In the genomic region with DNA sequence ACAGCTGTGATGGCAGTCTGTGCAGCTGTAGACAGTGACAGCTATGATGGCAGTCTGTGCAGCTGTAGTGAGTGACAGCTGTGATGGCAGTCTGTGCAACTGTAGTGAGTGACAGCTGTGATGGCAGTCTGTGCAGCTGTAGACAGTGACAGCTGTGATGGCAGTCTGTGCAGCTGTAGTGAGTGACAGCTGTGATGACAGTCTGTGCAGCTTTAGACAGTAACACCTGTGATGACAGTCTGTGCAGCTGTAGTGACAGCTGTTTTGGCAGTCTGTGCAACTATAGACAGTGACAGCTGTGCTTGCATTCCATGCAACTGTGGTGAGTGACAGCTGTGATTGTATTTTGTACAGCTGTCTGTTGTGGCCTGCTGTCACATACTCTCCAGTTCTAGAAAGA, we compare ENCODE assay signal across 33 mouse cellular contexts. TPM values are rescaled to one million over a fixed set of nuclear protein-coding genes. Genes with fewer than 3 reads are reported as not detected.
A peak's percentile ranks its signal among the peaks of the same experiment; 100 is the strongest.
DNase-seq lines count a peak whose midpoint lies in the region; ATAC-seq lines count a peak whose summit lies in the region.
"Had no signal": no experiment of that assay in that cellular context is flagged by ENCODE, and none has a peak within 500 bp of the region (broad histone marks: within the 10 kb centered on the region; RNA-seq: fewer than 3 reads in every experiment).

No protein-coding gene starts in this region.

- no peak for ATAC-seq in hindbrain, embryonic 11.5 days (ENCODE audit: low FRiP score)
- ATAC-seq in hindbrain, embryonic 12.5 days (ENCODE audit: low FRiP score) = no peak
- no peak for ATAC-seq in midbrain, embryonic 14.5 days (ENCODE audit: low FRiP score, low TSS enrichment)
- ATAC-seq in midbrain, embryonic 11.5 days (ENCODE audit: low FRiP score) = no peak
- ATAC-seq: activated CD4-positive, CD25-positive, alpha-beta regulatory T cell, adult 4 months; forebrain, embryonic 15.5 days; hindbrain, postnatal 0 days; intestine, embryonic 15.5 days; midbrain, embryonic 15.5 days had no signal

- H3K27me3 ChIP-seq in hindbrain, embryonic 11.5 days (ENCODE audit: control insufficient read depth, insufficient read depth, low read length) = no peaks in the 10 kb centered on the region
- no peaks in the 10 kb centered on the region for H3K27me3 ChIP-seq in hindbrain, embryonic 12.5 days
- H3K27me3 ChIP-seq in midbrain, embryonic 14.5 days (ENCODE audit: control insufficient read depth, insufficient read depth, low read length) = no peaks in the 10 kb centered on the region
- no peaks in the 10 kb centered on the region for H3K27me3 ChIP-seq in midbrain, embryonic 11.5 days (ENCODE audit: control insufficient read depth, insufficient read depth, low read length)
- H3K27me3 ChIP-seq: embryonic facial prominence, embryonic 12.5 days; forebrain, embryonic 15.5 days; intestine, embryonic 15.5 days; limb, embryonic 12.5 days; liver, embryonic 15.5 days; lung, embryonic 15.5 days; midbrain, embryonic 15.5 days; neural tube, embryonic 12.5 days had no signal

- no peak overlapping the region for H3K4me3 ChIP-seq in hindbrain, embryonic 11.5 days (ENCODE audit: low read depth, low read length)
- no peak overlapping the region for H3K4me3 ChIP-seq in hindbrain, embryonic 12.5 days
- H3K4me3 ChIP-seq in midbrain, embryonic 14.5 days (replicated peaks; ENCODE audit: low read depth, low read length) = no peak overlapping the region
- H3K4me3 ChIP-seq in midbrain, embryonic 11.5 days (ENCODE audit: low read depth, low read length) = no peak overlapping the region
- H3K4me3 ChIP-seq: embryonic facial prominence, embryonic 12.5 days; forebrain, embryonic 15.5 days; gastrocnemius, adult 2 months; hindbrain, embryonic 10.5 days; intestine, embryonic 15.5 days; layer of hippocampus, adult 2 months; left cerebral cortex, adult 2 months; limb, embryonic 12.5 days; liver, embryonic 15.5 days; lung, embryonic 15.5 days; midbrain, embryonic 15.5 days; neural tube, embryonic 12.5 days had no signal

- H3K9ac ChIP-seq in hindbrain, embryonic 11.5 days (ENCODE audit: low read depth, low read length) = no peak overlapping the region
- H3K9ac ChIP-seq in hindbrain, embryonic 12.5 days = no peak overlapping the region
- no peak overlapping the region for H3K9ac ChIP-seq in midbrain, embryonic 14.5 days (replicated peaks; ENCODE audit: low read length)
- H3K9ac ChIP-seq in midbrain, embryonic 11.5 days (ENCODE audit: low read length) = no peak overlapping the region
- H3K9ac ChIP-seq: embryonic facial prominence, embryonic 12.5 days; forebrain, embryonic 15.5 days; intestine, embryonic 15.5 days; limb, embryonic 12.5 days; liver, embryonic 15.5 days; lung, embryonic 15.5 days; midbrain, embryonic 15.5 days; neural tube, embryonic 12.5 days had no signal

- H3K9me3 ChIP-seq in hindbrain, embryonic 11.5 days (ENCODE audit: control insufficient read depth, low read length) = no peaks in the 10 kb centered on the region
- no peaks in the 10 kb centered on the region for H3K9me3 ChIP-seq in hindbrain, embryonic 12.5 days (replicated peaks)
- no peaks in the 10 kb centered on the region for H3K9me3 ChIP-seq in midbrain, embryonic 14.5 days (ENCODE audit: control insufficient read depth, low read length)
- no peaks in the 10 kb centered on the region for H3K9me3 ChIP-seq in midbrain, embryonic 11.5 days (ENCODE audit: control insufficient read depth, low read length)
- H3K9me3 ChIP-seq: embryonic facial prominence, embryonic 12.5 days; forebrain, embryonic 15.5 days; hindbrain, embryonic 10.5 days; intestine, embryonic 15.5 days; limb, embryonic 12.5 days; liver, embryonic 15.5 days; lung, embryonic 15.5 days; midbrain, embryonic 15.5 days; neural tube, embryonic 12.5 days had no signal

- no peaks in the 10 kb centered on the region for H3K4me1 ChIP-seq in hindbrain, embryonic 11.5 days (replicated peaks; ENCODE audit: control insufficient read depth, insufficient read depth, low read length)
- H3K4me1 ChIP-seq in hindbrain, embryonic 12.5 days = no peaks in the 10 kb centered on the region
- no peaks in the 10 kb centered on the region for H3K4me1 ChIP-seq in midbrain, embryonic 14.5 days (ENCODE audit: control insufficient read depth, insufficient read depth, low read length)
- no peaks in the 10 kb centered on the region for H3K4me1 ChIP-seq in midbrain, embryonic 11.5 days (ENCODE audit: control insufficient read depth, insufficient read depth, low read length)
- H3K4me1 ChIP-seq: embryonic facial prominence, embryonic 12.5 days; forebrain, embryonic 15.5 days; hindbrain, embryonic 10.5 days; intestine, embryonic 15.5 days; limb, embryonic 12.5 days; liver, embryonic 15.5 days; lung, embryonic 15.5 days; midbrain, embryonic 15.5 days; neural tube, embryonic 12.5 days had no signal

- no peaks in the 10 kb centered on the region for H3K36me3 ChIP-seq in hindbrain, embryonic 11.5 days (ENCODE audit: control insufficient read depth, insufficient read depth, low read length)
- H3K36me3 ChIP-seq in hindbrain, embryonic 12.5 days = no peaks in the 10 kb centered on the region
- H3K36me3 ChIP-seq in midbrain, embryonic 14.5 days (ENCODE audit: control insufficient read depth, insufficient read depth, low read length) = no peaks in the 10 kb centered on the region
- H3K36me3 ChIP-seq in midbrain, embryonic 11.5 days (ENCODE audit: control insufficient read depth, insufficient read depth, low read length) = no peaks in the 10 kb centered on the region
- H3K36me3 ChIP-seq: embryonic facial prominence, embryonic 12.5 days; forebrain, embryonic 15.5 days; hindbrain, embryonic 10.5 days; intestine, embryonic 15.5 days; limb, embryonic 12.5 days; liver, embryonic 15.5 days; lung, embryonic 15.5 days; midbrain, embryonic 15.5 days; neural tube, embryonic 12.5 days had no signal

- peak; percentile 12 for DNase-seq in hindbrain, embryonic 11.5 days (ENCODE audit: low spot score)
- DNase-seq in midbrain, embryonic 14.5 days = peak; percentile 2
- no peak for DNase-seq in midbrain, embryonic 11.5 days (ENCODE audit: low spot score, missing footprints)
- peak; percentile 9 for DNase-seq in mesoderm, embryonic 11.5 days (ENCODE audit: low read depth, low spot score)
- no peak for DNase-seq in heart, adult 11 months
- no peak for DNase-seq in right cerebral cortex, postnatal 36 days (ENCODE audit: low spot score in 2 of 2)
- DNase-seq: adrenal gland, adult 2 months; cerebellum, adult 9-11 months; embryo, embryonic 11 days; gastrocnemius, adult 2 months; gastrocnemius, postnatal 36 days; heart, postnatal 14 days; kidney, adult 2 months; kidney, postnatal 36 days; right cerebral cortex, postnatal 25 days; spleen, adult 18-20 months; thymus, adult 18-20 months; thymus, postnatal 25 days had no signal

- no peak overlapping the region for H3K27ac ChIP-seq in hindbrain, embryonic 11.5 days (ENCODE audit: low read depth, low read length)
- no peak overlapping the region for H3K27ac ChIP-seq in hindbrain, embryonic 12.5 days
- no peak overlapping the region for H3K27ac ChIP-seq in midbrain, embryonic 14.5 days (replicated peaks; ENCODE audit: low read depth, low read length)
- H3K27ac ChIP-seq in midbrain, embryonic 11.5 days (ENCODE audit: low read depth, low read length) = no peak overlapping the region
- H3K27ac ChIP-seq: embryonic facial prominence, embryonic 12.5 days; forebrain, embryonic 15.5 days; gastrocnemius, adult 2 months; hindbrain, embryonic 10.5 days; hindbrain, postnatal 0 days; intestine, embryonic 15.5 days; layer of hippocampus, adult 2 months; left cerebral cortex, adult 2 months; limb, embryonic 12.5 days; liver, embryonic 15.5 days; lung, embryonic 15.5 days; macrophage; midbrain, embryonic 15.5 days; neural tube, embryonic 12.5 days had no signal

- H3K4me2 ChIP-seq in hindbrain, embryonic 11.5 days (replicated peaks; ENCODE audit: low read depth, low read length) = no peak overlapping the region
- no peak overlapping the region for H3K4me2 ChIP-seq in hindbrain, embryonic 12.5 days (replicated peaks)
- H3K4me2 ChIP-seq in midbrain, embryonic 14.5 days (ENCODE audit: low read length) = no peak overlapping the region
- H3K4me2 ChIP-seq in midbrain, embryonic 11.5 days = no peak overlapping the region
- H3K4me2 ChIP-seq: embryonic facial prominence, embryonic 12.5 days; forebrain, embryonic 15.5 days; intestine, embryonic 15.5 days; limb, embryonic 12.5 days; liver, embryonic 15.5 days; lung, embryonic 15.5 days; midbrain, embryonic 15.5 days; neural tube, embryonic 12.5 days had no signal

RNA-seq across cellular contexts. Expression of a gene that starts 44.0 kb away (rescaled TPM):
- 2.1 and 4.1 TPM in 2 replicates for polyA plus RNA-seq in hindbrain, embryonic 11.5 days (2014; fragmentation: Nextera tagmentation; extraction: Ambion mirVana)
- polyA plus RNA-seq in hindbrain, embryonic 12.5 days (2016; fragmentation: Nextera tagmentation; extraction: Ambion mirVana) = 1.7 and 3.6 TPM in 2 replicates
- polyA plus RNA-seq in midbrain, embryonic 14.5 days (2014; fragmentation: Nextera tagmentation; extraction: Ambion mirVana) = 2.9 and 3.6 TPM in 2 replicates
- 6.1 and 8.8 TPM in 2 replicates for polyA plus RNA-seq in midbrain, embryonic 11.5 days (2014; fragmentation: Nextera tagmentation; extraction: Ambion mirVana)

Comparison
In these comparisons a context has a peak if more than half of its experiments do, and no peak if none do; other contexts are left out.
1. DNase-seq: peak in hindbrain, embryonic 11.5 days (single experiment), midbrain, embryonic 14.5 days (single experiment) and mesoderm, embryonic 11.5 days (single experiment); none in midbrain, embryonic 11.5 days (single experiment), heart, adult 11 months (single experiment) and right cerebral cortex, postnatal 36 days (0 of 2).